ENCODE assay signal across 11 mouse cellular contexts in genomic region chr13:44913560-44913959, GRCm38 (mm10).
DNase-seq lines count a peak whose midpoint lies in the region; ATAC-seq and TF ChIP-seq lines count a peak whose summit lies in the region.
"Had no signal": no experiment of that assay in that cellular context is flagged by ENCODE, and none has a peak within 500 bp of the region (broad histone marks: within the 10 kb centered on the region; RNA-seq: fewer than 3 reads in every experiment).

No protein-coding gene starts in this region.

- H3K4me1 ChIP-seq in heart, adult 2 months (ENCODE audit: control insufficient read depth, insufficient read depth, low read length), result peaks cover 6% of the 10 kb centered on the region
- no peaks in the 10 kb centered on the region for H3K4me1 ChIP-seq in ES-Bruce4 (ENCODE audit: control insufficient read depth, insufficient read depth, low read length)
- H3K4me1 ChIP-seq in cortical plate, adult 2 months (ENCODE audit: control insufficient read depth, insufficient read depth, low read length), result peaks cover 2% of the 10 kb centered on the region
- no peaks in the 10 kb centered on the region for H3K4me1 ChIP-seq in kidney, postnatal 0 days (replicated peaks; ENCODE audit: insufficient read depth, low read length)

- no peak overlapping the region for H3K9ac ChIP-seq in heart, adult 2 months (ENCODE audit: low read depth, low read length)
- no peak overlapping the region for H3K9ac ChIP-seq in ES-Bruce4 (ENCODE audit: low read depth, poor library complexity, severe bottlenecking)
- H3K9ac ChIP-seq in kidney, postnatal 0 days (ENCODE audit: low read depth, low read length), result no peak overlapping the region
- H3K9ac ChIP-seq: intestine, embryonic 15.5 days had no signal

- no peak overlapping the region for H3K4me2 ChIP-seq in kidney, postnatal 0 days (ENCODE audit: low read length)
- H3K4me2 ChIP-seq: intestine, embryonic 15.5 days had no signal

- 49% methylated on average over 7 of the region's 7 CpGs for WGBS in heart, adult 2 months
- 59% methylated on average over 7 of the region's 7 CpGs for WGBS in kidney, postnatal 0 days

- H3K79me2 ChIP-seq in heart, adult 2 months (replicated peaks; ENCODE audit: control insufficient read depth, insufficient read depth, low read length), result no peaks in the 10 kb centered on the region

- no peaks in the 10 kb centered on the region for H3K9me3 ChIP-seq in ES-Bruce4 (replicated peaks; ENCODE audit: control insufficient read depth, insufficient read depth, low read length, poor library complexity, severe bottlenecking)
- H3K9me3 ChIP-seq in kidney, postnatal 0 days (replicated peaks; ENCODE audit: low read length), result no peaks in the 10 kb centered on the region
- H3K9me3 ChIP-seq: intestine, embryonic 15.5 days had no signal

- H3K4me3 ChIP-seq in heart, adult 2 months, result no peak overlapping the region
- no peak overlapping the region for H3K4me3 ChIP-seq in ES-Bruce4 (ENCODE audit: low read depth, low read length)
- no peak overlapping the region for H3K4me3 ChIP-seq in cortical plate, adult 2 months (ENCODE audit: insufficient read depth, low read length)
- H3K4me3 ChIP-seq in kidney, postnatal 0 days (replicated peaks; ENCODE audit: low read depth, low read length), result no peak overlapping the region
- H3K4me3 ChIP-seq: intestine, embryonic 15.5 days had no signal

- no peak for TF ChIP-seq POLR2A in heart, adult 2 months (IDR thresholded peaks at IDR 0.05; ENCODE audit: insufficient read depth, low read depth, low read length)
- TF ChIP-seq POLR2A in ES-Bruce4 (IDR thresholded peaks at IDR 0.05; ENCODE audit: insufficient read depth, low read length), result no peak
- TF ChIP-seq POLR2A in cortical plate, adult 2 months (IDR thresholded peaks at IDR 0.05; ENCODE audit: extremely low read depth, insufficient read depth, low read length), result no peak

- peaks cover 13% of the 10 kb centered on the region for H3K36me3 ChIP-seq in heart, adult 2 months (ENCODE audit: control insufficient read depth, insufficient read depth, low read length)
- peaks cover 94% of the 10 kb centered on the region for H3K36me3 ChIP-seq in ES-Bruce4 (ENCODE audit: control insufficient read depth, insufficient read depth, low read length, poor library complexity, severe bottlenecking)
- H3K36me3 ChIP-seq in kidney, postnatal 0 days (ENCODE audit: insufficient read depth, low read length), result peaks cover 77% of the 10 kb centered on the region

- no peak overlapping the region for H3K27ac ChIP-seq in heart, adult 2 months
- H3K27ac ChIP-seq in ES-Bruce4 (ENCODE audit: insufficient read depth, low read length), result no peak overlapping the region
- no peak overlapping the region for H3K27ac ChIP-seq in cortical plate, adult 2 months (ENCODE audit: insufficient read depth, low read length)
- no peak overlapping the region for H3K27ac ChIP-seq in kidney, postnatal 0 days
- H3K27ac ChIP-seq: intestine, embryonic 15.5 days had no signal

- ATAC-seq in kidney, postnatal 0 days (replicated peaks; ENCODE audit: low FRiP score, low read depth), result peak; percentile 60
- ATAC-seq in monocyte, adult 5-6 weeks (replicated peaks; ENCODE audit: insufficient number of reproducible peaks, low FRiP score, low TSS enrichment, poor library complexity, severe bottlenecking), result no peak
- ATAC-seq in CD4-positive, CD25-positive, alpha-beta regulatory T cell, adult 4 months, result no peak
- ATAC-seq: intestine, embryonic 15.5 days had no signal

- TF ChIP-seq EP300 in heart, adult 2 months (IDR thresholded peaks at IDR 0.05; ENCODE audit: insufficient read depth, low read depth, low read length), result no peak
- TF ChIP-seq EP300 in ES-Bruce4 (IDR thresholded peaks at IDR 0.05; ENCODE audit: insufficient read depth, low read depth, low read length), result no peak

- peak; percentile 53 for TF ChIP-seq CTCF in heart, adult 2 months (IDR thresholded peaks at IDR 0.05)
- peak; percentile 23 for TF ChIP-seq CTCF in ES-Bruce4 (IDR thresholded peaks at IDR 0.05; ENCODE audit: low read depth, low read length)
- 0 out of 2 replicates have a peak, but pooled peaks have one; percentile 21 for TF ChIP-seq CTCF in cortical plate, adult 2 months (IDR thresholded peaks at IDR 0.05; ENCODE audit: extremely low read depth, insufficient read depth, low read length)
- peak; percentile 61 for TF ChIP-seq CTCF in kidney, postnatal 0 days (IDR thresholded peaks at IDR 0.05; ENCODE audit: low read depth)

- intact Hi-C loops in heart, adult 2 months (cut with DNase I), result loop anchor here (5.0 kb wide), 1 partner anchor 34 kb away; no protein-coding TSS in a partner anchor
- intact Hi-C loops in heart, postnatal 25 days (cut with DNase I), result loop anchor here (5.0 kb wide), 2 partner anchors 39 to 71 kb away; no protein-coding TSS in a partner anchor

- no peak for DNase-seq in heart, adult 2 months
- no peak for DNase-seq in heart, postnatal 25 days (ENCODE audit: low spot score)
- peak; percentile 50 for DNase-seq in kidney, postnatal 0 days (ENCODE audit: low spot score)
- DNase-seq in right cerebral cortex, postnatal 4 days, result no peak
- DNase-seq: right cerebral cortex, adult 18-20 months; thymus, postnatal 36 days had no signal

- no peaks in the 10 kb centered on the region for H3K27me3 ChIP-seq in heart, adult 2 months (ENCODE audit: control insufficient read depth, insufficient read depth, low read length)
- H3K27me3 ChIP-seq in ES-Bruce4 (ENCODE audit: control insufficient read depth, insufficient read depth, low read length, poor library complexity, severe bottlenecking), result no peaks in the 10 kb centered on the region
- H3K27me3 ChIP-seq in kidney, postnatal 0 days (ENCODE audit: insufficient read depth, low read length), result no peaks in the 10 kb centered on the region
- H3K27me3 ChIP-seq: intestine, embryonic 15.5 days had no signal
